Mouse (Mus musculus): ENCODE results near the gene Dda1. TPM values are rescaled to one million over a fixed set of nuclear protein-coding genes. Genes with fewer than 3 reads are reported as not detected.
"Not testable (repeated sequence)": the region's sequence is repeated elsewhere in the genome, so short reads cannot be mapped to it uniquely, and the experiment has no call there.

Gene Dda1
- polyA plus RNA-seq, 1 experiment from 2014 or later = 212 TPM

DNA sequence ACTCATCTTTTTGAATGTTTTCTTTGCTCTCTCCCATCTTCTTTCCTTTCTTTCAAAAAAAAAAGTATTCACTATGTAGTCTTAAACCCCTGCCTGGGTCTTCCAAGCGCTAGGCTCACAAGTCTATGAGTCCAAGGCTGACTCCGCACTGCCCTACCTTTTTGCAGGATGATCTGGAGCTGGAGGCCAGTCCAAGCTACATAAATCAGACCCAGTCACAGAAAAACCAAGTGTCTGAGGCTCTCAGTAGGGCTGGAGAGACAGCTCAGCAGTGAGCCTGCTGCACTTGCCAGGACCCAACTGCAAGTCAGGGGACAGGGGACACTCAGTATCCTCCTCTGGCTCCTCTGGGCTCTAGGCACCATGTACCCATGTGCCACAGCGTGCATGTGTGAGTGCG lies 35.4 kb downstream of the Dda1 start:
- Histone ChIP-seq H3K27me3 (peaks cover 48% of the 10 kb centered on the region), H3K27ac (no peak overlapping the region), H3K9me3 (no peaks in the 10 kb centered on the region), H3K4me2 (no peak overlapping the region), H3K9ac (no peak overlapping the region), H3K36me3 (no peaks in the 10 kb centered on the region), H3K4me3 (no peak overlapping the region), H3K4me1 (replicated peaks) (peaks cover 16% of the 10 kb centered on the region)
- ATAC-seq (ENCODE audit: low FRiP score) = no peak
- WGBS = 91% methylated on average over 4 of the region's 4 CpGs

DNA sequence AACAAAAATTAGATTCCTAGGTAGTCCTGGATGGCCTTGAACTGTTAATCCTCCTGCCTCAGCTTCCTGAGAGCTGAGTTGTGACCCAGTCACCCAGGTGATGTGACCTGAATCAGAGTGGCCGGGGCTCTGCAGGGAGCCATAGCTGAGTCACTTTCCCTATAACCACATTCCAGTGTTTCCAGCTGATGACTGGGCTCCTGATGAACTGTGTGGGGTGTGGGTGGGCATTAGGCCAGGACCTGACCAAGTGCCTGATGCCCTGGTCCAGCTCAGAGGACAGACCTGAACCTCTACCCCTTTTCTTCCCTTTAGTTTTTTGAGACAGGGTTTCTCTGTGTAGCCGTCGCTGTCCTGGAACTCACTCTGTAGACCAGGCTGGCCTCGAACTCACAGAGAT lies 36.3 kb downstream of the Dda1 start:
- H3K9me3 ChIP-seq = no peaks in the 10 kb centered on the region
- H3K27ac ChIP-seq = no peak overlapping the region
- peaks cover 57% of the 10 kb centered on the region for H3K27me3 ChIP-seq
- peaks cover 16% of the 10 kb centered on the region for H3K4me1 ChIP-seq (replicated peaks)
- ATAC-seq (ENCODE audit: low FRiP score) = no peak
- H3K4me3 ChIP-seq = no peak overlapping the region
- H3K9ac ChIP-seq = no peak overlapping the region
- no peaks in the 10 kb centered on the region for H3K36me3 ChIP-seq
- no peak overlapping the region for H3K4me2 ChIP-seq
- WGBS = 88% methylated on average over 4 of the region's 4 CpGs

DNA sequence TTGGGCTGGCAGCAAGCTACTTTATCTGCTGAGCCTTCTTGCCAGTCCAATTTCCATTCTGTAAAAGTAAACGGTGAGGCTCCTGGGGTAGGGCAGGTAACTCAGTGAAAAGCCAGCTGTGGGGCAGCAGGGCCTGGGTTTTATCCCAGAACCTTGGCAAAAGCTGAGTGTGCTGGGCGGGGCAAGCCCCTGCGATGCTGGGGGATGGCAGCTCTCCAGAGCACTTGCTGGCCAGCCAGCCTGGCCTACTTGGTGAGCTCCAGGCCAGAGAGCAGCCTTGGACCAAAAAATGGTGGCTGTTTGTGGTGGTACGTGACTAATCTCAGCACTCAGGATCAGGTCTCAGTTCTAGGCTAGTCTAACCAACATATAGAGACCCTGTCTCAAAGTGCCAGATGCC lies 37.0 kb downstream of the Dda1 start:
- WGBS = 83% methylated on average over 4 of the region's 4 CpGs
- no peak for ATAC-seq (ENCODE audit: low FRiP score)
- H3K27ac ChIP-seq = no peak overlapping the region
- no peak overlapping the region for H3K9ac ChIP-seq
- no peak overlapping the region for H3K4me2 ChIP-seq
- no peaks in the 10 kb centered on the region for H3K9me3 ChIP-seq
- no peaks in the 10 kb centered on the region for H3K36me3 ChIP-seq
- H3K4me1 ChIP-seq (replicated peaks) = peaks cover 16% of the 10 kb centered on the region
- H3K4me3 ChIP-seq = no peak overlapping the region
- peaks cover 64% of the 10 kb centered on the region for H3K27me3 ChIP-seq

DNA sequence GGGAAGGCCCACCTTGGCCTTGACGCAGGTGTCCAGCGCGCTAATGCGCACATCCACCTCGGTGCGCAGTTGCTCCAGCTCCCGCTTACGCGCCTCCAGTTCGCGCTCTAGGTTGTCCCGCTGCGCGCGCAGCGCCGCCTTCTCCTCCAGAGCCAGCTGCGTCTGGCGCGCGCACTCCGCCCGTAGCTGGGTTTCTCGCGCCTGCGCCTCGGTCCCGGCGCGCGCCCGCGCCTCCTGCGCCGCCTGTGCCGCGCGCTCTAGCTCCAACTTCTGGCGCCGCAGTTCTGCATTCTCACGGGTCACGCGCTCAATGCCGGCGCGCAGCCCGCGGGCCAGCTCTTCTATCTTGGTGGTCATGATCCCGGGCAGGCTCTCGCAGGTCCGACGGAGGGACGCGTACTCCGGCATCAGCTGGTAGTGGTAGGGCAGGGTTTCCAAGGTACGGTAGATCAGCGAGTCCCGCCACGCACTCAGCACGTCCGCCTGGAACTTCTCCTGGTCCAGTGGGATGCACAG lies 38.6 kb downstream of the Dda1 start:
- Histone ChIP-seq H3K36me3 (no peaks in the 10 kb centered on the region), H3K4me2 (peak overlapping the region; percentile 70), H3K4me1 (replicated peaks) (peaks cover 16% of the 10 kb centered on the region), H3K9ac (peak overlapping the region; percentile 70), H3K9me3 (no peaks in the 10 kb centered on the region), H3K4me3 (peak overlapping the region; percentile 44), H3K27ac (no peak overlapping the region), H3K27me3 (peaks cover 74% of the 10 kb centered on the region)
- WGBS = under 1% methylated on average over 58 of the region's 61 CpGs
- peak; percentile 79 for ATAC-seq (ENCODE audit: low FRiP score)

DNA sequence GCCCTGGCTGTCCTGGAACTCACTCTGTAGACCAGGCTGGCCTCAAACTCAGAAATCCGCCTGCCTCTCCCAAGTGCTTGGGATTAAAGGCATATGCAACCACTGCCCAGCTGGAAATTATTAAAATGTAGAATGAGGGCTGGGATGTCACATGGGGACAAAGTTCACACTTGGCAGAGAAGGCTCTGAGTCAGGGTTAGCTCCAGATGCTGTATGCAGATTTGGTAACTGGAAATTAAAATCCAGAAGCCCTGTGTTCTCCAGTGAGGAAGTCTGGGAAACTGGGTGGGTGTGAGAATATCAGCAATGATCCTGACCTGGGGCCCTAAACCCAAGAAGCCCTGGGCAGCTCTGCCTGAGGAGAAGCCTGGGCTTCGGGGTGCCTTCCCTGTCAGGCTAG lies 40.3 kb downstream of the Dda1 start:
- H3K27ac ChIP-seq = no peak overlapping the region
- no peak overlapping the region for H3K9ac ChIP-seq
- peaks cover 74% of the 10 kb centered on the region for H3K27me3 ChIP-seq
- no peak for ATAC-seq (ENCODE audit: low FRiP score)
- 70% methylated on average over 2 of the region's 2 CpGs for WGBS
- no peak overlapping the region for H3K4me2 ChIP-seq
- no peaks in the 10 kb centered on the region for H3K9me3 ChIP-seq
- H3K4me3 ChIP-seq = no peak overlapping the region
- peaks cover 16% of the 10 kb centered on the region for H3K4me1 ChIP-seq (replicated peaks)
- H3K36me3 ChIP-seq = no peaks in the 10 kb centered on the region

DNA sequence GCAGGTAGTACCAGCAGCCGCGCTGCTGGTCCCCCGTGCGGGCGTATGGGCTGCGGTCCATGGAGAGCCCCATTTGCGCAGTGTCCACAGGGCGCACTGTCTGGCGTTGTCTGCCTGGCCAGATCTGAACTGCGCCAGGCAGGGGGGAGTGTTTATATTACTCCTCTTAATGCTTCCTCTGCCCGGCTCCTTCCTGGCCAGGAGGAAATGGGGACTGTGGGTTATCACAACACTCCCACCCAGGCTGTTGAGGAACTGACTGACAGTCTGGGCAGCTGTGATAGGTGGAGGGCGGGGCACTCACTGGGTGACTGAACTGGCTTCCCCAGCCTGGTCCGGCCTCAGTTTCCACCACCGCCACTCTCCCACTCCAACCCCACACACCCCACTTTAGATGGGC lies 42.6 kb downstream of the Dda1 start, which contains the start of gene Plvap:
Gene Plvap (minus strand): TSS at position 109 of the 400 bp plus-strand sequence.
- ATAC-seq (ENCODE audit: low FRiP score) = no peak
- H3K27ac ChIP-seq = no peak within 1 kb of the TSS
- no peak within 1 kb of the TSS for H3K9ac ChIP-seq
- no peaks in the 10 kb centered on the region for H3K9me3 ChIP-seq
- no peak within 1 kb of the TSS for H3K4me2 ChIP-seq
- no peaks in the 10 kb centered on the region for H3K36me3 ChIP-seq
- H3K4me1 ChIP-seq (replicated peaks) = peaks cover 16% of the 10 kb centered on the region
- peaks cover 52% of the 10 kb centered on the region for H3K27me3 ChIP-seq
- 70% methylated on average over 14 of the region's 14 CpGs for WGBS
- no peak within 1 kb of the TSS for H3K4me3 ChIP-seq

DNA sequence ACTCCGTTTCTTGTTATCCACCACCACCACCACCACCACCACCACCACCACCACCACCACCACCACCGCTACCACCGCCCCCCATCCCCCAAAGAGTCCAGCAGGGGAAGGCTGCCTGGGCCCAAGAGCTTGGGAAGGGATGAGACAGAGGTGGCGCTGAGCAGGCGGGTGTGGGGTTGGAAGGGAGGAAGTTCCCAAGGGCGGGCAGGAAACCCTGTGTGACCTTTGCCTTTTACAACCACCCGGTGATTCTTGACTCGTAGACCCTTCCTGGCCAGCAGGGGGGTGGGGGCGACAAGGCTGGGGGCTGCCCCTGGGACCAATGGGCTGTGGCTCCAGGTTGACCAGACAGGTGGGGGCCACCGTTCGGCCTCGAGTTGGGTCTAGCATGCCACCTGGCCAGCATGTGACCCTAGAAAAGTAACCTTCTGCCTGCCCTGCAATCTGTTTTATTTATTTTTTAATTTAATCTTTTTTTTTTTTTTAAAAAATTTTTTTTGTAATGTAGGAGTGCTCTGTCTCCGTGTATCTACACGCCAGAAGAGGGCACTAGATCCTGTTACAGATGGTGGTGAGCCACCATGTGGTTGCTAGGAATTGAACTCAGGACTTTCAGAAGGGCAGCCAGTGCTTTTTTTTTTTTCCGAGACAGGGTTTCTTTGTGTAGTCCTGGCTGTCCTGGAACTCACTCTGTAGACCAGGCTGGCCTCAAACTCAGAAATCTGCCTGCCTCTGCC lies 44.2 kb downstream of the Dda1 start:
- H3K27ac ChIP-seq = no peak overlapping the region
- H3K9ac ChIP-seq = no peak overlapping the region
- ATAC-seq (ENCODE audit: low FRiP score) = no peak
- H3K4me3 ChIP-seq = no peak overlapping the region
- peaks cover 12% of the 10 kb centered on the region for H3K4me1 ChIP-seq (replicated peaks)
- peaks cover 36% of the 10 kb centered on the region for H3K27me3 ChIP-seq
- H3K9me3 ChIP-seq = no peaks in the 10 kb centered on the region
- no peaks in the 10 kb centered on the region for H3K36me3 ChIP-seq
- 77% methylated on average over 15 of the region's 15 CpGs for WGBS
- H3K4me2 ChIP-seq = no peak overlapping the region

DNA sequence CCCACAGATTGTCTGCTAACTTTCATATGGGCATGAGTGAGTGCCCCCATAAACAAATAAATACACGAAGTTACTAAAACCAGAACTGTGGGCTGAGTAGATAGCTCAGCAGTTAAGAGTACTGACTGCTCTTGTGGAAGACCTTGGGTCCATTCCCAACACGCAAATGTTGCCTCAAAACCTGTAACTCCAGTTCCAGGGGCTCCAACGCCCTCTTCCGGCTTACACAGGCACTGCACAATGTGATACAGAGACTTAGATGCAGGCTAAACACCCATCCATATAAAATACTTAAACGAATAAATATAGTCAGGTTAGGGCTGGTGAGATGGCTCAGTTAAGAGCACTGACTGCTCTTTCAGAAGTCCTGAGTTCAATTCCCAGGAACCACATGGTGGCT lies 46.0 kb downstream of the Dda1 start:
- no peak overlapping the region for H3K4me3 ChIP-seq
- peaks cover 11% of the 10 kb centered on the region; the same call in 1 of the 2 replicates for H3K4me1 ChIP-seq (replicated peaks)
- H3K9me3 ChIP-seq = no peaks in the 10 kb centered on the region
- no peaks in the 10 kb centered on the region for H3K36me3 ChIP-seq
- no peak for ATAC-seq (ENCODE audit: low FRiP score)
- H3K27ac ChIP-seq = no peak overlapping the region
- no peak overlapping the region for H3K4me2 ChIP-seq
- 74% methylated on average over 5 of the region's 5 CpGs for WGBS
- peaks cover 19% of the 10 kb centered on the region for H3K27me3 ChIP-seq
- H3K9ac ChIP-seq = no peak overlapping the region

DNA sequence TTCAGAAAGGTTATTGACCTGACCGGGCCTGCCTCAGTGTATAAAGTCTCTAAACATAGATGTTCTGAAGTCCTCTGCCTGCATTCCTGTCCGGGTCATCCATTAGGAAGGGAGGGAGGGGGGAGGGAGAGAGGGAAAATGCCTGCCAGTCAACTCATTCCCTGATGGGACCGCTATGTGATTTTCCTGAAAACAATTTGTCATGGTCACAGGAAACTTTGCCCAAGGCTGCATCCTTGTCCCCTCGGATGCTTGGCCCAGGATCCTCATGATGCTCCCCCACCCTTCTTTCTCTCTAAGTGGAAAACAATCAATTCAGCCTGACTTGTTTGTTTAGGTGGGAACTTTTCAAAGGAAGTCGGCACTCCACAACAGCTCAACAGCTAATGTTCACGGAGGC lies 47.8 kb downstream of the Dda1 start:
- H3K27ac ChIP-seq = no peak overlapping the region
- H3K4me1 ChIP-seq (replicated peaks) = peaks cover 14% of the 10 kb centered on the region
- H3K4me3 ChIP-seq = no peak overlapping the region
- no peaks in the 10 kb centered on the region for H3K36me3 ChIP-seq
- no peaks in the 10 kb centered on the region for H3K9me3 ChIP-seq
- no peak for ATAC-seq (ENCODE audit: low FRiP score)
- no peak overlapping the region for H3K4me2 ChIP-seq
- WGBS = 8% methylated on average over 6 of the region's 6 CpGs
- H3K9ac ChIP-seq = no peak overlapping the region
- H3K27me3 ChIP-seq = peaks cover 7% of the 10 kb centered on the region

DNA sequence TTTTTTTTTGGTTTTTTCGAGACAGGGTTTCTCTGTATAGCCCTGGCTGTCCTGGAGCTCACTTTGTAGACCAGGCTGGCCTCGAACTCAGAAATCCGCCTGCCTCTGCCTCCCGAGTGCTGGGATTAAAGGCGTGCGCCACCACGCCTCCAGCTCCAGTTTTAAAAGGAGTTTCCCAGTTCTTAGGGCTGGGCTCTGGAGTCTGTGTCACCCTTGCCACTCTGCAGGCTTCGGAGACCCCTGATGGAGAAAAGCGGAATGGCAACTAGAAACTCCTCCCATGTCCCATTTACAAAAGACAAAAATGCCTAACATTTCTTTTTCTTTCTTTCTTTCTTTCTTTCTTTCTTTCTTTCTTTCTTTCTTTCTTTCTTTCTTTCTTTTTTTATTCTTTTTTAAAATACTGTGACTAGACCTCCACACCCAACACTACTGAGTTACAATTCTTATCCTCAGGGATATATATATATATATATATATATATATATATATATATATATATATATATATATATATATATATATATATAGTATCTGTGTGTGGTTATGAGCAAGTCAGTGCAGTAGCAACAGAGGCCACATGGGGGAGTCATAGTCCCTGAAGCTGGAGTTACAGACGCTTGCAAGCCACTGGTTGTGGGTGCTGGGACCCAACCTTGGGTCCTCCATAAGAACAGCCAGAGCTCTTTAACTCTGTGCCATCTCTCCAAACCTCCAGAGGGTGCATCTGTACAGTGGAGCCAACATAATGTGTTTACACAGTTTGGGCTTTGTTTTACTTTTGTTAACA lies 50.2 kb downstream of the Dda1 start:
- H3K4me2 ChIP-seq; H3K9me3 ChIP-seq; H3K27ac ChIP-seq; ATAC-seq (ENCODE audit: low FRiP score); H3K36me3 ChIP-seq; H3K4me3 ChIP-seq; H3K9ac ChIP-seq: not testable (repeated sequence)
- H3K27me3 ChIP-seq = peaks cover 24% of the 10 kb centered on the region
- 48% methylated on average over 9 of the region's 10 CpGs for WGBS
- peaks cover 14% of the 10 kb centered on the region for H3K4me1 ChIP-seq (replicated peaks)

DNA sequence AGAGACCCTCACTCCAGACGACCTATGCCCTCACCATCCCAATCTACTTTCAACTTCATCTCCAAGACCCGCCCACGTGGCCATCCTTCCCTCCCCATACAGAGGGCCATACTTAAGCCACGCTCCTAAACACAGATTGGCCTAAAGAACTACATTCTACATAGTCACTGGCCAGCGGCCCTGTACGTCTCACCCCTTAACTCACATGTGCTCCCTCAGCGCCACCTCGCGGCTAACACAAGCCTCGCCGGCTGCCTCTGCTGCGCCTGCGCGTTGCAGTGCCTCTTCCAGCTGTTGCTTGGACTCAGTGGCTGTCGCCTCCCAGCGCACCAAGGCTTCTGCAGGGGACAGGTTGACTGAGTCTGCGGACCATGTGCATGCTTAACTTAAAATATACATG lies 52.6 kb downstream of the Dda1 start:
- no peak overlapping the region for H3K4me3 ChIP-seq
- no peak overlapping the region for H3K27ac ChIP-seq
- WGBS = 5% methylated on average over 17 of the region's 17 CpGs
- peaks cover 48% of the 10 kb centered on the region for H3K27me3 ChIP-seq
- peaks cover 26% of the 10 kb centered on the region for H3K4me1 ChIP-seq (replicated peaks)
- ATAC-seq (ENCODE audit: low FRiP score) = peak; percentile 82
- H3K9me3 ChIP-seq = no peaks in the 10 kb centered on the region
- H3K36me3 ChIP-seq = no peaks in the 10 kb centered on the region
- no peak overlapping the region for H3K9ac ChIP-seq
- H3K4me2 ChIP-seq = no peak overlapping the region

DNA sequence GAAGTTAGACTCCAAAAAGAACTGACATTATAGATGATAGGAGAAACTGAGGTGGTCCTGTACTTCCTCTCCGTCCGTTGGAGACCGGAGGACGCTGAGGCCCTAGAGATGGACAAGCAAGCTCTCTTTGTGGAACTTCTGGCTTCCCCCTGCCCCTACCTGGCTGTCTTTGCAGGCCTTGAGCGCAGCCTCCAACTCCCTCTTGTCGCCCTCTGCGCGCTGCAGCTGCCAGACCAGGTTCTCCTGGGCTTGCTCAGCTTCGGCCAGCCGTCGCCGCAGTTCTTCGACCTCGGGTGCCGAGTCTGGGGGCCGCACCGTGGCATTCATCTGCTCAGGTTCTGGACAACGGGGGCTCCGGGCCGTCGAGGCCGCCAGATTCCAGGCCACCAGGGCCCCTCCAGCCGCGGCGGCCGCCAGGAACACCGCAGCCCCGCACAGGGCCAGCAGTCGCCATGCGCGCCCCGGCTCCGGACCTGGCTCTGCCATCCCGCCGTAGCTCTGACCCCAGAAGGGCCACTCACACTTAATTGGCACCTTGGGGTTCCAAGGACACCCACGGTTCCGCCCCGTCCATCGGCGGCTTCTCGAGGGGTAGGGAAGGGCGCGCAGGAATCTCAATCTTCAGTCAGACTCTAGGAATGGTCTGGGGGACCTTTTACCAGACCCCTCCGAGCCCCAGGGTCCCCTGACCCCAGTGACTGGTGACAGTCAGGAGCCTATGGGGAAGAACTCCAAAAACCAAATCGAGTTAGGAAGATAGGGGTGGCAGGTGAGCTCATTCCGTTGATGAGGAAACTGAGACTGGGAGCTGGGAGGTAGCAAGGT lies 56.4 kb downstream of the Dda1 start, which contains the start of gene Ccdc194:
Gene Ccdc194 (minus strand): TSS at position 486 of the 825 bp plus-strand sequence.
- H3K36me3 ChIP-seq = no peaks in the 10 kb centered on the region
- peaks cover 17% of the 10 kb centered on the region for H3K4me1 ChIP-seq (replicated peaks)
- H3K9me3 ChIP-seq = no peaks in the 10 kb centered on the region
- no peak within 1 kb of the TSS for H3K27ac ChIP-seq
- 9% methylated on average over 46 of the region's 46 CpGs for WGBS
- no peak within 1 kb of the TSS for H3K4me2 ChIP-seq
- ATAC-seq (ENCODE audit: low FRiP score) = no peak
- peaks cover 70% of the 10 kb centered on the region for H3K27me3 ChIP-seq
- no peak within 1 kb of the TSS for H3K9ac ChIP-seq
- peak within 1 kb of the TSS; percentile 11; the same call in 1 of the 2 replicates for H3K4me3 ChIP-seq
